Mouse (Mus musculus) forebrain, embryonic 13.5 days (tissue): Measurements from ENCODE around the gene Ppard. TPM values are rescaled to one million over a fixed set of nuclear protein-coding genes. Genes with fewer than 3 reads are reported as not detected.
"Not testable (repeated sequence)": the region's sequence is repeated elsewhere in the genome, so short reads cannot be mapped to it uniquely, and the experiment has no call there.

ENCODE experiments used
- ATAC-seq: fragments of 200-750 bp; cut with Nextera tagmentation; 2 replicates; pipeline ENCODE4 v1.8.0; 2017
- H3K27ac ChIP-seq: fragments of 300-500 bp; sonication (generic); 2 replicates; pipeline ENCODE4 v1.5.1; 2015; ENCODE audit warnings: inconsistent platforms, mild to moderate bottlenecking, moderate library complexity
- H3K27me3 ChIP-seq: fragments of 300-500 bp; sonication (generic); 2 replicates; pipeline ENCODE4 v1.6.1; 2015; ENCODE audit warnings: mild to moderate bottlenecking, inconsistent platforms
- H3K36me3 ChIP-seq: fragments of 300-500 bp; sonication (generic); 2 replicates; pipeline ENCODE4 v1.6.1; 2015; ENCODE audit warnings: mild to moderate bottlenecking, inconsistent platforms; ENCODE audit not compliant: poor library complexity, severe bottlenecking
- H3K4me1 ChIP-seq: fragments of 300-500 bp; sonication (generic); 2 replicates; pipeline ENCODE4 v1.6.1; 2015; ENCODE audit warnings: inconsistent platforms
- H3K4me2 ChIP-seq: fragments of 300-500 bp; sonication (generic); 2 replicates; pipeline ENCODE4 v1.6.1; 2015; ENCODE audit warnings: inconsistent platforms, mild to moderate bottlenecking, moderate library complexity
- H3K4me3 ChIP-seq: fragments of 300-500 bp; sonication (generic); 2 replicates; pipeline ENCODE4 v1.5.1; 2015; ENCODE audit warnings: mild to moderate bottlenecking, inconsistent platforms
- H3K9ac ChIP-seq: fragments of 300-500 bp; sonication (generic); 2 replicates; pipeline ENCODE4 v1.6.1; 2015; ENCODE audit warnings: mild to moderate bottlenecking, inconsistent platforms
- H3K9me3 ChIP-seq: fragments of 300-500 bp; sonication (generic); replicated peaks from 2 replicates; pipeline ENCODE4 v1.6.1; 2016; ENCODE audit warnings: inconsistent platforms
- WGBS: fragments of 180-500 bp; shearing (Covaris S2); methylation state at CpG from one replicate; pipeline ENCODE4 v1.1.7; 2015; 5-methylcytosine and 5-hydroxymethylcytosine counted together
- polyA plus RNA-seq: library from polyadenylated mRNA; unstranded; fragments of >200 nt; fragmentation: Nextera tagmentation; extraction: Ambion mirVana; gene quantifications from 2 replicates; pipeline ENCODE4 v1.2.1, GENCODE M21; 2015

Gene Ppard
- polyA plus RNA-seq, 1 experiment from 2014 or later: 1.8 TPM

DNA sequence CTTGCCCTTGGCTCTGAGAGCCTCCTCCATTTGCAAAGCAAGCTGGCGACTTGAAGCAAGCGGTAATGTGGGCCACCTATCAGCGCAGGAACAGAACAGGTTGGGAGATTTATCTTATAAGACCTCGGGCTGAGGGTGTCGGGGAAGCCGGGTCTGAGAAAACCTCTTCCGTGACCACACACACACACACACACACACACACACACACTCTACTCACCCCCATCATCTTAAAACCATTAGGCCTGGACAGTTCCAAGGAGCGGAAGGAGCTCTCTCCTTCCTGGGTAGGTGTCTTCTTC, 24.2 kb upstream of the Ppard start:
- no peak for ATAC-seq
- no peak overlapping the region; the same call in 1 of the 2 replicates for H3K4me2 ChIP-seq

DNA sequence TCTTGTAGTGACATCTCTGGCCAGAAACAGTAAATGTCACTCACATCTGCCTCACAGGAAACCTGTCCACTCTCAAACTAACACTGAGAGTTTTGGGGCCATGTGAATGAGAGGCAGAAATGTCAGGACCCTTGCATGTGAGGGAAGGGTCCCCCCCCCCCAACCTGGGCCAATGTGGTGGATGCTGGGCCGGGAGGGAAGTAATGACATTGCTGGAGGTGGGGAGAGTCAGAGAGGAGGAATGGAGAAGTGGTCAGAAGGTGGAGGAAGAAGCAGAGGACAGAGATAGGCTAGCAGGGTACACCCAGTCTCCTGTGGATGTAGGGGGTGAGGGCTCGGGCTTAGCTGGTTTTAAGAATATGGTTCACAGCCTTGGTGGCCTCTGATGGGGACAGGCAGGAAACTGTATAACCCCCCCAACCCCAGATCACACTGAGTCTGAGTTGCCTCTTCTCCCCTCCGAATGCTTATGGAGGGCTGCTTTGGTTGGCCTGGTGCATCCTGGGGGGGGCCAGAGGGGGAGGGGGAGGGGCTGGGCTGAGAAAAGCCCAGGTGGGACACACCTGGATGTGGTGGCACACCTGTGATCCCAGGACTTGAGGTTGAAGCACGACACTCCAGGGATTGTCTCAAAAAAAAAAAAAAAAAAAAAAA, 22.9 kb upstream of the Ppard start:
- ATAC-seq: no peak
- Histone ChIP-seq H3K27ac (no peak overlapping the region), H3K9me3 (no peaks in the 10 kb centered on the region), H3K9ac (no peak overlapping the region), H3K27me3 (no peaks in the 10 kb centered on the region), H3K4me2 (no peak overlapping the region), H3K4me1 (peaks cover 6% of the 10 kb centered on the region; the same call in 1 of the 2 replicates), H3K36me3 (peaks cover 10% of the 10 kb centered on the region; the same call in 1 of the 2 replicates), H3K4me3 (no peak overlapping the region)
- 76% methylated on average over 4 of the region's 4 CpGs for WGBS

More for the DNA sequence above, 24.2 kb upstream of the Ppard start:
- Histone ChIP-seq H3K4me3 (no peak overlapping the region), H3K27ac (no peak overlapping the region), H3K27me3 (no peaks in the 10 kb centered on the region), H3K4me1 (peaks cover 6% of the 10 kb centered on the region; the same call in 1 of the 2 replicates), H3K9me3 (no peaks in the 10 kb centered on the region), H3K36me3 (peaks cover 11% of the 10 kb centered on the region), H3K9ac (no peak overlapping the region)
- 84% methylated on average over 8 of the region's 8 CpGs for WGBS

DNA sequence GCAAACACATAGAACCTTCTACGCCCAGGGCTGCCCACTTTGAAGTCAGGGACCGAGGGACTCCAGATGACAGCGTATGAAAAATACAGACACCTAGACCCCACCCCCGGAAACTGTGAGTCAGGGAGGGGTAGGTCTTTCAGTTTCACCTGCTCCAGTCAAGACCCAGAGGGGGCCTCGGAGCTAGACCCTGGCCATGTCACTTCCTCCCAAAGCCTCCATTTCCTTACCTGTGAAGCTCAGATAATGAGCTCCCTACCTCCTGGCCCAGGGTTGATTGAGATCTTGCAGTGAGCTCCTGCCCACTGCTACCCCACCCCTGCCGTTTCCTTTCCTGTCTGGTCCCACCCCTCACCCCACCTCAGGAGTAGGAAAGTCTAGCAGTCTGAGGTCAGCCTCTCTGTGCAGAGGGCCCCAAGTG, 20.6 kb upstream of the Ppard start:
- no peak for ATAC-seq
- H3K4me1 ChIP-seq: peaks cover 6% of the 10 kb centered on the region; the same call in 1 of the 2 replicates
- no peak overlapping the region for H3K4me3 ChIP-seq
- H3K27me3 ChIP-seq: 0 out of 2 replicates have a peak, but pooled peaks cover 3% of the 10 kb centered on the region
- H3K27ac ChIP-seq: no peak overlapping the region
- H3K36me3 ChIP-seq: no peaks in the 10 kb centered on the region
- no peak overlapping the region for H3K9ac ChIP-seq
- 88% methylated on average over 6 of the region's 6 CpGs for WGBS
- no peaks in the 10 kb centered on the region for H3K9me3 ChIP-seq
- no peak overlapping the region for H3K4me2 ChIP-seq

DNA sequence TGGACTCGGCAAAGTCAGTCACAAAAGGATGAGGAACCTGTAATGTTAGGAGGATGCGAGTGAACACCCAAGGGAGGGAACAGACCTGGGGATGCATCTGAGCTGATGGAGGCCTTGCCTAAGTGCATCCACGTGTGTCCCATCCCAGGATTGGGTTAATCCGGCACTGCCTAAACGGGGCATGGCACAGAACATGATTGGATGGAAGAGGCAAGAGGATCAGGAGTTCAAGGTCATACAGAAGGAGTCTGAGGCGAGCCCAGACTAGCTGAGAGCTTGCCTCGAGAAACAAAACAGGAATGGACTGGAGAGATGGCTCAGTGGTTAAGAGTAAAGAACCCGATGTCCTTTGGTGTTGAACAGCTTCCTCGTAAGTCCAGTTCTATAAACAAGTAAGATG, 20.1 kb upstream of the Ppard start:
- Histone ChIP-seq H3K27me3 (0 out of 2 replicates have a peak, but pooled peaks cover 6% of the 10 kb centered on the region), H3K9me3 (no peaks in the 10 kb centered on the region), H3K4me2 (no peak overlapping the region), H3K27ac (no peak overlapping the region), H3K4me1 (peaks cover 6% of the 10 kb centered on the region; the same call in 1 of the 2 replicates), H3K36me3 (no peaks in the 10 kb centered on the region), H3K9ac (peak overlapping the region; percentile 30; the same call in 1 of the 2 replicates), H3K4me3 (no peak overlapping the region)
- ATAC-seq: no peak
- WGBS: 75% methylated on average over 9 of the region's 9 CpGs

DNA sequence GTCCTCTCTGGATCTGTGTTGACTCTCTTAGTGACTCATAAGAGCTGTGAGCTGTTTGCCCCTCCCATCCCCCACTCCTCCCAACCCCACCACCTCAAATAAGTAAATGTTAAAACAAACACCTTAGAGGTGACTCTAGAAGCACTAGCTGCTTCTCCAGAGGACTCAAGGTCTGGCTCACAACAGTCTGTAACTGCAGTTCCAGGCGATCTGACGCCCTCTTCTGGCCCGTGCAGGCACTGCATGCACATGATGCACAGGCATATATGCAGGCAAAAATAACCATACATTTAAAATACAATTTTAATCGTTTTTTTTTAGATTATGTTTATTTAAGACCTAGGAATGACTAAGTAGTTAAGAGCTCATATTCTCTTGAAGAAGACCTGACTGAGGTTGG, 19.3 kb upstream of the Ppard start:
- Histone ChIP-seq H3K9ac (no peak overlapping the region), H3K27ac (no peak overlapping the region), H3K4me1 (0 out of 2 replicates have a peak, but pooled peaks cover 4% of the 10 kb centered on the region), H3K27me3 (peaks cover 9% of the 10 kb centered on the region; the same call in 1 of the 2 replicates), H3K4me3 (no peak overlapping the region), H3K36me3 (no peaks in the 10 kb centered on the region), H3K4me2 (no peak overlapping the region), H3K9me3 (no peaks in the 10 kb centered on the region)
- WGBS: 30% methylated on average over 4 of the region's 4 CpGs
- ATAC-seq: no peak

DNA sequence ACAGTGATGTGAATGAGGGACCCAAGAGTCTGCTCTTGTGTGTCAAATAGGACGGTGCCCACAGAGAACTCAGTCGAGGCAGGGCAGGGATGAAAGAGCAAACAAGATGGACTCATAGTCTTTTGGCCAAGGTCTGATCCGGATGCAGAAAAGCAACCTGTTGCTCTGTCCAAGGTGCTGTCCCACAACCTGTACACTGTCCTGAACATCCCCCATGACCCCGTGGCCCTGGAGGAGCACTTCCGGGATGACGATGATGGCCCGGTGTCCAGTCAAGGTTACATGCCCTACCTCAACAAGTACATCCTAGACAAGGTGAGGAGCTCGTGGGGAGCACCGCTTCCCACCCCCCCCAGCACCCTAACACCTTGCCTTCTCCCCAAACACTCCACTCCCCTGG, 15.7 kb upstream of the Ppard start:
- 90% methylated on average over 9 of the region's 9 CpGs for WGBS
- no peak overlapping the region for H3K27ac ChIP-seq
- no peak for ATAC-seq

DNA sequence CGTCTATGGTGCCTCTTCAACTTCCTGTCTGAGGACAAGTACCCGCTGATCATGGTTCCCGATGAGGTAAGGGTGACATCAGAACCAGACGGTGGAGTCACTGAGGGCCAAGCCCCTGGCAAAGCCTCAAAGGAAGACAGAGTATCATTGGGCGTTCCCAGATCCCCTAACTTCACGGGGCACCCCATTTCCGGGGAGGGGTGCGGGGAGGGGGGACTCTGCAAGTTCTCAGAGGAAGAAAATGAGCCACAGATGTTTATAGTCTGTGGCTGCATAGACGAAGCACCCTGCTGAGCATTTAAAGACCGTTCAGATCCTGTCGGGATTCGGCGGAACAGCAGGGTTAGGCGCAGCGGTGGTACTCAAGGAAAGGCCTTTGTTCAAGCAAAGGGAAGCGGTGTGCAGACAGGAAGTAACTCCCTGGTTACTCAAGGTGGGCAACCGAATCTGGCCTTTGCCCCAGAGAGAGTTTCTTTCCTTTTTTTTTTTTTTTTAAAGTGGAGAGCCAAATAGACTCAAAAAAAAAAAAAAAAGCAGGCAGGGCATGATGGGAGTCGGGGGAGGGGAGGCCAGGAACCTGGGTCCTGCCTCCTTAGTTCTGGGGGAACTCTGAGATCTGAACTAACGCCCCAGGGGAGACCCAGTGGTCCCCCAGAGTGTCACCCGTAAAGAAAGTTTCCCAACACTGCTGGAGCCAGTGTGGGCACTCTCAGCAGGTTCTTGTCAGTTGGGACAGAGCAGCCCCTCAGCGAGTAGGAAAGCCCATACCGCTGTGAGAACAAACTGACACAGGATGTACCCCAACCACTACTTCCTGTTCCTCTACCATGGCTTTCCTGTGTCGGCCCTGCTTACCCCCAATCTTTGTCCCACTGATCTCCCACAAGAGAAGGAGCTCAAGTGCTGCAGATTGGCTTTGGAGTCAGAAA, 14.5 kb upstream of the Ppard start:
- Histone ChIP-seq H3K4me2 (0 out of 2 replicates have a peak overlapping the region, but pooled peaks have one; percentile 15), H3K4me1 (peaks cover 6% of the 10 kb centered on the region), H3K27me3 (peaks cover 9% of the 10 kb centered on the region; the same call in 1 of the 2 replicates), H3K36me3 (no peaks in the 10 kb centered on the region), H3K4me3 (no peak overlapping the region), H3K9me3 (no peaks in the 10 kb centered on the region), H3K27ac (no peak overlapping the region; the same call in 1 of the 2 replicates), H3K9ac (no peak overlapping the region)
- ATAC-seq: no peak
- WGBS: 30% methylated on average over 23 of the region's 23 CpGs

More for the DNA sequence above, 15.7 kb upstream of the Ppard start:
- Histone ChIP-seq H3K27me3 (peaks cover 9% of the 10 kb centered on the region; the same call in 1 of the 2 replicates), H3K4me2 (no peak overlapping the region), H3K4me1 (0 out of 2 replicates have a peak, but pooled peaks cover 4% of the 10 kb centered on the region), H3K9ac (no peak overlapping the region), H3K4me3 (no peak overlapping the region), H3K9me3 (no peaks in the 10 kb centered on the region), H3K36me3 (no peaks in the 10 kb centered on the region)

DNA sequence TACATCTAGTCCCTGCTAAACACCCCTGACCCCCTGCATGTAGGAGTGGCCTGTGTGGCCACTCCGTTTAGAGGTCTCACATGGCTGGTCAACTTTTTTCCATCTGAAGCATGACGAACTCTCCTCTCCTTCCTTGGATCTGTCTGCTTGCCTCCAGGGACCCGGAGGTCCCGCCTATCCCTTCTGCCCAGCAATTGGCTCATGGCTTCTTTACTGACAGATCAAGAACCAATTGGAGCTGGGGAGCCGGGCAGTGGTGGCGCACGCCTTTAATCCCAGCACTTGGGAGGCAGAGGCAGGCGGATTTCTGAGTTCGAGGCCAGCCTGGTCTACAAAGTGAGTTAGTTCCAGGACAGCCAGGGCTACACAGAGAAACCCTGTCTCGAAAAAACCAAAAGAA, 10.0 kb upstream of the Ppard start:
- not testable (repeated sequence) for H3K27ac ChIP-seq, H3K36me3 ChIP-seq, H3K4me3 ChIP-seq, H3K9me3 ChIP-seq, ATAC-seq, H3K4me2 ChIP-seq, H3K27me3 ChIP-seq, H3K9ac ChIP-seq
- 92% methylated on average over 10 of the region's 10 CpGs for WGBS
- H3K4me1 ChIP-seq: peaks cover 24% of the 10 kb centered on the region

DNA sequence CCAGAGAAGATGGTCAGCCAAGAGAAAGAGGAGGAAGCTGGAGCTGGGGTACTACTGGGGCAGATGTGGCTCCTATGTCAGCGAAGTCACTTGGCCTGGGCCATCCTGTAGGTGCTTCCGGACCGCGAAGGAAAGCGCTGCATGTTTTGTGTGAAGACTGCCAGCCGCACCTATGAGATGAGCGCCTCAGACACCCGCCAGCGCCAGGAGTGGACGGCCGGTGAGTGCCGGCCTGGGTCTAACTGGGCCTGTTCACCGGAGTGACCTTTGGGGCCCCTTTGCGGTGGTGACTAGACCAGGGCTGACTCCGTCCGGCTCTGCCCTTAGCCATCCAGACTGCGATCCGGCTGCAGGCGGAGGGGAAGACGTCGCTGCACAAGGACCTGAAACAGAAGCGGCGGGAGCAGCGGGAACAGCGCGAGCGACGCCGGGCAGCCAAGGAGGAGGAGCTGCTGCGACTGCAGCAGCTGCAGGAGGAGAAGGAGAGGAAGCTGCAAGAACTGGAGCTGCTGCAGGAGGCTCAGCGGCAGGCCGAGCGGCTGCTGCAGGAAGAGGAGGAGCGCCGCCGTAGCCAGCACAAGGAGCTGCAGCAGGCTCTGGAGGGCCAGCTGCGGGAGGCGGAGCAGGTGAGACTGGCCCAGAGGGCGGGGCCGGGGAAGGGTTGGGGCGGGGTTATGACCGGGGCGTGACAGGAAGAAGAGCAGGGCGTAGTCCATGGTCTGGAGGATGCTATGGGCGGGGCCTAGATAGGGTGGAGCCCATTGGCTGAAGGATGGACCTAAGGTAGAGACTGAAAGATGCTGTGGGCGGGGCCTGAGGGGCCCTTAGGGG, 8.7 kb upstream of the Ppard start:
- Histone ChIP-seq H3K4me1 (peaks cover 20% of the 10 kb centered on the region), H3K27ac (peak overlapping the region; percentile 81), H3K9ac (peak overlapping the region; percentile 83), H3K36me3 (no peaks in the 10 kb centered on the region), H3K4me3 (peak overlapping the region; percentile 57), H3K9me3 (no peaks in the 10 kb centered on the region), H3K4me2 (peak overlapping the region; percentile 97), H3K27me3 (no peaks in the 10 kb centered on the region)
- peak; percentile 77 for ATAC-seq
- WGBS: under 1% methylated on average over 46 of the region's 46 CpGs

DNA sequence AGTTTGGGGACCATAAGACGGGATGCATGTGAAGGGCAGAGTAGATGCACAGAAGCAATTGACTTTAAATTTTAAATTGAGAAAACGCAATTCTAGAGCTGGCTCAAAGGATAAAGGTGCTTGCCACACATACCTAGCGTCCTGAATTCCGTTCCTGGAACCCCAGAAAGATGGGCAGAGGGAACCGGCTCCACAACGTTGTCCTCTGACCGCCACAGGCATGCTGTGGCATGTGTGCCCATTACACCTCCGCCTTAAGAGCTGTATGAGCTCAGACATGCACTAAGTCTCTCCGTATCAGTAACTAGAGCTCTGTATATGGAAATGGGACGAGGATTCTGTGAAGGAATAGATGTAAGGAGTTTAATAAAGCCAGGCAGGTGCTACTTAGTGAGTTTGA, 7.9 kb upstream of the Ppard start:
- Histone ChIP-seq H3K4me3 (no peak overlapping the region), H3K9me3 (no peaks in the 10 kb centered on the region), H3K4me1 (peaks cover 20% of the 10 kb centered on the region), H3K9ac (no peak overlapping the region), H3K27ac (peak overlapping the region; percentile 19; the same call in 1 of the 2 replicates), H3K4me2 (no peak overlapping the region), H3K27me3 (no peaks in the 10 kb centered on the region), H3K36me3 (no peaks in the 10 kb centered on the region)
- WGBS: 89% methylated on average over 10 of the region's 10 CpGs
- ATAC-seq: no peak

DNA sequence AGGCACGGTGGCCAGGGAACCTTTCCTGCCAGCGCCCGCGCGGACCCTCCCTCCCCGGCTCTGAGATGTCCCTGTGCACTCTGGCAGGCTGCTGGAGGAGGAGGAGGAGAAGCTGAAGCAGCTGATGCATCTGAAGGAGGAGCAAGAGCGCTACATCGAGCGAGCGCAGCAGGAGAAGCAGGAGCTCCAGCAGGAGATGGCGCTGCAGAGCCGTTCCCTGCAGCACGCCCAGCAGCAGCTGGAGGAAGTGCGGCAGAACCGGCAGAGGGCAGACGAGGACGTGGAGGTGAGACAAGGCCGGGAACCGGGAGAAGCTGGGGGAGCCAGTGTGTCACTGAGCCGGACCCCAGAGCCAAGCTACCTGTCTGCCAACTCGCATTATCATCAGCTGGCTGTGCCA, 6.5 kb upstream of the Ppard start:
- Histone ChIP-seq H3K27ac (no peak overlapping the region), H3K9ac (peak overlapping the region; percentile 59), H3K4me2 (peak overlapping the region; percentile 70), H3K4me3 (peak overlapping the region; percentile 38), H3K9me3 (no peaks in the 10 kb centered on the region), H3K4me1 (peaks cover 20% of the 10 kb centered on the region), H3K27me3 (no peaks in the 10 kb centered on the region; the same call in 1 of the 2 replicates), H3K36me3 (no peaks in the 10 kb centered on the region)
- peak; percentile 70 for ATAC-seq
- 0% methylated on average over 21 of the region's 21 CpGs for WGBS
